Comparison of ENCODE assay signal across 10 mouse cellular contexts in the genomic region with DNA sequence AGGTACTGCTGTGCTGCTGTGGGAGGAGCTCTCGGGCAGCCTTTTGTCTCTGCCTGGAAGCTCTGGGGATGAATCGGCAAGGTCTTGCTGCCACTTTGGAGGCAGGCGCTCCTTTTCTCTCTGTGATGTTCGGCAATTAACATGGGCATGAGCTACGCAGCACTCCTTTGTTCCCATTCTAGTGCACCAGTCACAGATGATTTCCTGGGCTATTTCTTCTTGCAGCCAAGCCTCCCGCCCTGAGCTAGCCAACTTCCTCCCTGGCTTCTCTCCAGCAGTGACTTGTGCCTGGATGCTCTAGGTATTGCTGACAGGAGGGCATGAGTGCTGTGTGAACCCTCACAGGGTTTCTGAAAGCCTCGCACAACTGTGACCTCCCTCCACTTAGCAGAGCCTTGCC. TPM values are rescaled to one million over a fixed set of nuclear protein-coding genes. Genes with fewer than 3 reads are reported as not detected.
DNase-seq lines count a peak whose midpoint lies in the region; ATAC-seq lines count a peak whose summit lies in the region.
"Had no signal": no experiment of that assay in that cellular context is flagged by ENCODE, and none has a peak within 500 bp of the region (broad histone marks: within the 10 kb centered on the region; RNA-seq: fewer than 3 reads in every experiment).

No protein-coding gene starts in this region.

- no peak overlapping the region for H3K9ac ChIP-seq in kidney, embryonic 16.5 days (replicated peaks; ENCODE audit: low read length)
- no peak overlapping the region for H3K9ac ChIP-seq in liver, embryonic 12.5 days
- H3K9ac ChIP-seq: embryonic facial prominence, embryonic 12.5 days; liver, embryonic 13.5 days had no signal

- peak; percentile 18 for DNase-seq in kidney, adult 11 months
- peak; percentile 29 to 48 for DNase-seq in adrenal gland, postnatal 36 days
- peak; percentile 81 to 86 for DNase-seq in cerebellum, postnatal 25 days
- DNase-seq in lung, postnatal 10 days = peak; percentile 73
- no peak for DNase-seq in left cerebral cortex, postnatal 14 days (ENCODE audit: low spot score in 2 of 2)
- DNase-seq: liver, embryonic 13.5 days had no signal

- intact Hi-C loops in left cerebral cortex, postnatal 14 days (cut with DNase I) = loop anchor here (10.0 kb wide), 2 partner anchors 298 to 358 kb away; no protein-coding TSS in a partner anchor

- no peaks in the 10 kb centered on the region for H3K4me1 ChIP-seq in kidney, embryonic 16.5 days (ENCODE audit: insufficient read depth, low read length)
- H3K4me1 ChIP-seq in liver, embryonic 12.5 days = peaks cover 6% of the 10 kb centered on the region; the same call in 1 of the 2 replicates
- H3K4me1 ChIP-seq: embryonic facial prominence, embryonic 12.5 days had no signal

- no peak overlapping the region for H3K4me2 ChIP-seq in kidney, embryonic 16.5 days (replicated peaks; ENCODE audit: low read depth, low read length)
- no peak overlapping the region for H3K4me2 ChIP-seq in liver, embryonic 12.5 days
- H3K4me2 ChIP-seq: embryonic facial prominence, embryonic 12.5 days; liver, embryonic 13.5 days had no signal

- peaks cover 77% of the 10 kb centered on the region for H3K36me3 ChIP-seq in kidney, embryonic 16.5 days (ENCODE audit: insufficient read depth, low read length)
- H3K36me3 ChIP-seq in liver, embryonic 12.5 days = peaks cover 100% of the 10 kb centered on the region

- WGBS in kidney, embryonic 16.5 days = 62% methylated on average over 7 of the region's 7 CpGs
- 83% methylated on average over 7 of the region's 7 CpGs for WGBS in liver, embryonic 12.5 days (ENCODE audit: insufficient replicate concordance)

- H3K27ac ChIP-seq in kidney, embryonic 16.5 days (ENCODE audit: low read length) = no peak overlapping the region
- H3K27ac ChIP-seq in liver, embryonic 12.5 days = no peak overlapping the region
- H3K27ac ChIP-seq: embryonic facial prominence, embryonic 12.5 days; liver, embryonic 13.5 days had no signal

- no peaks in the 10 kb centered on the region for H3K9me3 ChIP-seq in kidney, embryonic 16.5 days (ENCODE audit: low read length)
- no peaks in the 10 kb centered on the region for H3K9me3 ChIP-seq in liver, embryonic 12.5 days (replicated peaks)
- H3K9me3 ChIP-seq: embryonic facial prominence, embryonic 12.5 days; liver, embryonic 13.5 days had no signal

- no peak overlapping the region for H3K4me3 ChIP-seq in kidney, embryonic 16.5 days (ENCODE audit: low read length)
- H3K4me3 ChIP-seq in liver, embryonic 12.5 days = no peak overlapping the region
- H3K4me3 ChIP-seq: embryonic facial prominence, embryonic 12.5 days; liver, embryonic 13.5 days had no signal

- H3K27me3 ChIP-seq in kidney, embryonic 16.5 days (ENCODE audit: insufficient read depth, low read length) = no peaks in the 10 kb centered on the region
- no peaks in the 10 kb centered on the region for H3K27me3 ChIP-seq in liver, embryonic 12.5 days (replicated peaks)
- H3K27me3 ChIP-seq: embryonic facial prominence, embryonic 12.5 days; liver, embryonic 13.5 days had no signal

- ATAC-seq in kidney, embryonic 16.5 days (ENCODE audit: low FRiP score, low TSS enrichment) = no peak
- ATAC-seq in erythroid progenitor cell, adult 5-6 weeks (replicated peaks; ENCODE audit: low FRiP score, poor library complexity, severe bottlenecking) = no peak
- ATAC-seq in liver, embryonic 12.5 days = no peak

RNA-seq across cellular contexts. Expression of a gene that starts 17.9 kb away (rescaled TPM):
- polyA plus RNA-seq in kidney, embryonic 16.5 days (2015; fragmentation: Nextera tagmentation; extraction: Ambion mirVana) = 166 and 186 TPM in 2 replicates
- 10 to 100 TPM; 32.4 to 35.2 TPM for total RNA-seq in adrenal gland, postnatal 36 days (2021)
- total RNA-seq in erythroid progenitor cell, adult 5-6 weeks (2015; ENCODE audit: low replicate concordance) = 26.3 and 27.2 TPM in 2 replicates
- 23.9 and 36.6 TPM in 2 replicates for total RNA-seq in erythroid progenitor cell, adult 5-6 weeks (2017; ENCODE audit: low replicate concordance)
- total RNA-seq in left cerebral cortex, postnatal 14 days (2021) = 10 to 100 TPM; 36.2 to 37.1 TPM
- polyA plus RNA-seq in liver, embryonic 12.5 days (2016; fragmentation: Nextera tagmentation; extraction: Ambion mirVana) = 136 and 138 TPM in 2 replicates

RNA-seq across cellular contexts. Expression of a gene that starts 35.6 kb away (rescaled TPM):
- 274 and 277 TPM in 2 replicates for polyA plus RNA-seq in kidney, embryonic 16.5 days (2015; fragmentation: Nextera tagmentation; extraction: Ambion mirVana)
- 100 to 1,000 TPM; 214 to 229 TPM for total RNA-seq in adrenal gland, postnatal 36 days (2021)
- 61.6 and 77.1 TPM in 2 replicates for total RNA-seq in erythroid progenitor cell, adult 5-6 weeks (2015; ENCODE audit: low replicate concordance)
- 70.5 and 93.0 TPM in 2 replicates for total RNA-seq in erythroid progenitor cell, adult 5-6 weeks (2017; ENCODE audit: low replicate concordance)
- total RNA-seq in left cerebral cortex, postnatal 14 days (2021) = 100 to 1,000 TPM; 103 to 112 TPM
- 154 and 156 TPM in 2 replicates for polyA plus RNA-seq in liver, embryonic 12.5 days (2016; fragmentation: Nextera tagmentation; extraction: Ambion mirVana)

RNA-seq across cellular contexts. Expression of a gene that starts 36.8 kb away (rescaled TPM):
- polyA plus RNA-seq in kidney, embryonic 16.5 days (2015; fragmentation: Nextera tagmentation; extraction: Ambion mirVana) = 36.8 and 40.7 TPM in 2 replicates
- 10 to 100 TPM; 13.1 to 19.4 TPM for total RNA-seq in adrenal gland, postnatal 36 days (2021)
- total RNA-seq in erythroid progenitor cell, adult 5-6 weeks (2015; ENCODE audit: low replicate concordance) = 7.2 and 7.5 TPM in 2 replicates
- total RNA-seq in erythroid progenitor cell, adult 5-6 weeks (2017; ENCODE audit: low replicate concordance) = 5.9 and 8.8 TPM in 2 replicates
- 10 to 100 TPM; 19.4 to 20.8 TPM for total RNA-seq in left cerebral cortex, postnatal 14 days (2021)
- polyA plus RNA-seq in liver, embryonic 12.5 days (2016; fragmentation: Nextera tagmentation; extraction: Ambion mirVana) = 25.2 and 26.1 TPM in 2 replicates

Comparison
In these comparisons a context has a peak if more than half of its experiments do, and no peak if none do; other contexts are left out.
1. DNase-seq: peak in kidney, adult 11 months (single experiment), adrenal gland, postnatal 36 days (2 of 2), cerebellum, postnatal 25 days (2 of 2) and lung, postnatal 10 days (single experiment); none in left cerebral cortex, postnatal 14 days (0 of 2).